Mouse (Mus musculus): ENCODE results near the gene Cyp2j5. TPM values are rescaled to one million over a fixed set of nuclear protein-coding genes. Genes with fewer than 3 reads are reported as not detected.
"Not testable (repeated sequence)": the region's sequence is repeated elsewhere in the genome, so short reads cannot be mapped to it uniquely, and the experiment has no call there.

Cyp2j5 gene
- polyA plus RNA-seq, 1 experiment = not detected

- H3K4me1 ChIP-seq (ENCODE audit: control insufficient read depth, insufficient read depth, low read length) = no peaks in the 10 kb centered on the region
- H3K4me3 ChIP-seq (ENCODE audit: low read depth, low read length) = no peak overlapping the region
- no peak overlapping the region for H3K9ac ChIP-seq (ENCODE audit: low read depth, poor library complexity, severe bottlenecking)
- TF ChIP-seq CTCF (IDR thresholded peaks at IDR 0.05; ENCODE audit: low read depth, low read length) (no peak), POLR2A (IDR thresholded peaks at IDR 0.05; ENCODE audit: insufficient read depth, low read length) (no peak), EP300 (IDR thresholded peaks at IDR 0.05; ENCODE audit: insufficient read depth, low read depth, low read length) (no peak)
- H3K36me3 ChIP-seq (ENCODE audit: control insufficient read depth, insufficient read depth, low read length, poor library complexity, severe bottlenecking) = no peaks in the 10 kb centered on the region
- H3K27me3 ChIP-seq (ENCODE audit: control insufficient read depth, insufficient read depth, low read length, poor library complexity, severe bottlenecking) = no peaks in the 10 kb centered on the region
- H3K9me3 ChIP-seq (replicated peaks; ENCODE audit: control insufficient read depth, insufficient read depth, low read length, poor library complexity, severe bottlenecking) = peaks cover 3% of the 10 kb centered on the region; the same call in 1 of the 2 replicates
- no peak overlapping the region for H3K27ac ChIP-seq (ENCODE audit: insufficient read depth, low read length)
Observed at GRCm38 (mm10) chr4:96622474-96622873, 41.5 kb downstream of the Cyp2j5 start.

- TF ChIP-seq CTCF (IDR thresholded peaks at IDR 0.05; ENCODE audit: low read depth, low read length) (peak; percentile 2), EP300 (IDR thresholded peaks at IDR 0.05; ENCODE audit: insufficient read depth, low read depth, low read length) (no peak)
- H3K9ac ChIP-seq (ENCODE audit: low read depth, poor library complexity, severe bottlenecking) = no peak overlapping the region
- no peaks in the 10 kb centered on the region for H3K27me3 ChIP-seq (ENCODE audit: control insufficient read depth, insufficient read depth, low read length, poor library complexity, severe bottlenecking)
- H3K4me3 ChIP-seq (ENCODE audit: low read depth, low read length) = no peak overlapping the region
- no peaks in the 10 kb centered on the region for H3K9me3 ChIP-seq (replicated peaks; ENCODE audit: control insufficient read depth, insufficient read depth, low read length, poor library complexity, severe bottlenecking)
- H3K36me3 ChIP-seq (ENCODE audit: control insufficient read depth, insufficient read depth, low read length, poor library complexity, severe bottlenecking) = no peaks in the 10 kb centered on the region
- no peaks in the 10 kb centered on the region for H3K4me1 ChIP-seq (ENCODE audit: control insufficient read depth, insufficient read depth, low read length)
- no peak overlapping the region for H3K27ac ChIP-seq (ENCODE audit: insufficient read depth, low read length)
Observed at GRCm38 (mm10) chr4:96591791-96592150, 72.2 kb downstream of the Cyp2j5 start.

GRCm38 (mm10) chr4:96590911-96591790 lies 72.8 kb downstream of the Cyp2j5 start, which contains the start of gene Cyp2j9:
Cyp2j9 (minus strand) TSS chr4:96591578.
- TF ChIP-seq EP300 (IDR thresholded peaks at IDR 0.05; ENCODE audit: insufficient read depth, low read depth, low read length) = no peak
- no peak for TF ChIP-seq CTCF (IDR thresholded peaks at IDR 0.05; ENCODE audit: low read depth, low read length)
- TF ChIP-seq POLR2A (IDR thresholded peaks at IDR 0.05; ENCODE audit: insufficient read depth, low read length) = no peak
- Histone ChIP-seq H3K27me3 (ENCODE audit: control insufficient read depth, insufficient read depth, low read length, poor library complexity, severe bottlenecking) (no peaks in the 10 kb centered on the region), H3K9me3 (replicated peaks; ENCODE audit: control insufficient read depth, insufficient read depth, low read length, poor library complexity, severe bottlenecking) (no peaks in the 10 kb centered on the region), H3K9ac (ENCODE audit: low read depth, poor library complexity, severe bottlenecking) (no peak within 1 kb of the TSS), H3K27ac (ENCODE audit: insufficient read depth, low read length) (no peak within 1 kb of the TSS), H3K4me1 (ENCODE audit: control insufficient read depth, insufficient read depth, low read length) (no peaks in the 10 kb centered on the region), H3K36me3 (ENCODE audit: control insufficient read depth, insufficient read depth, low read length, poor library complexity, severe bottlenecking) (no peaks in the 10 kb centered on the region), H3K4me3 (ENCODE audit: low read depth, low read length) (peak within 1 kb of the TSS; percentile 38)

- Histone ChIP-seq H3K36me3 (ENCODE audit: control insufficient read depth, insufficient read depth, low read length, poor library complexity, severe bottlenecking) (no peaks in the 10 kb centered on the region), H3K4me3 (ENCODE audit: low read depth, low read length) (no peak overlapping the region), H3K9me3 (replicated peaks; ENCODE audit: control insufficient read depth, insufficient read depth, low read length, poor library complexity, severe bottlenecking) (no peaks in the 10 kb centered on the region), H3K4me1 (ENCODE audit: control insufficient read depth, insufficient read depth, low read length) (peaks cover 1% of the 10 kb centered on the region), H3K27me3 (ENCODE audit: control insufficient read depth, insufficient read depth, low read length, poor library complexity, severe bottlenecking) (no peaks in the 10 kb centered on the region), H3K9ac (ENCODE audit: low read depth, poor library complexity, severe bottlenecking) (no peak overlapping the region), H3K27ac (ENCODE audit: insufficient read depth, low read length) (no peak overlapping the region)
- TF ChIP-seq CTCF (IDR thresholded peaks at IDR 0.05; ENCODE audit: low read depth, low read length) = no peak
- TF ChIP-seq EP300 (IDR thresholded peaks at IDR 0.05; ENCODE audit: insufficient read depth, low read depth, low read length) = no peak
- no peak for TF ChIP-seq POLR2A (IDR thresholded peaks at IDR 0.05; ENCODE audit: insufficient read depth, low read length)
Observed at GRCm38 (mm10) chr4:96581425-96582088, 82.4 kb downstream of the Cyp2j5 start.

- H3K27ac ChIP-seq (ENCODE audit: insufficient read depth, low read length); H3K9me3 ChIP-seq (replicated peaks; ENCODE audit: control insufficient read depth, insufficient read depth, low read length, poor library complexity, severe bottlenecking); H3K4me1 ChIP-seq (ENCODE audit: control insufficient read depth, insufficient read depth, low read length); H3K27me3 ChIP-seq (ENCODE audit: control insufficient read depth, insufficient read depth, low read length, poor library complexity, severe bottlenecking); H3K4me3 ChIP-seq (ENCODE audit: low read depth, low read length); H3K9ac ChIP-seq (ENCODE audit: low read depth, poor library complexity, severe bottlenecking); H3K36me3 ChIP-seq (ENCODE audit: control insufficient read depth, insufficient read depth, low read length, poor library complexity, severe bottlenecking): not testable (repeated sequence)
- peak; percentile 62; the same call in 1 of the 2 replicates for TF ChIP-seq EP300 (IDR thresholded peaks at IDR 0.05; ENCODE audit: insufficient read depth, low read depth, low read length)
Observed at GRCm38 (mm10) chr4:96580351-96580750, 83.6 kb downstream of the Cyp2j5 start.

Other genes starting within 250 kb of the Cyp2j5 start
- gene Cyp2j8, start 156.8 kb downstream of the Cyp2j5 start, polyA plus RNA-seq (2011; ENCODE audit: insufficient read depth, insufficient read length, low read depth, missing spikeins) = not detected in 2 replicates
- gene Cyp2j6, start 110.5 kb downstream of the Cyp2j5 start, polyA plus RNA-seq (2011; ENCODE audit: insufficient read depth, insufficient read length, low read depth, missing spikeins) = 0.26 and 0.58 TPM in 2 replicates
- 1.5 and 1.6 TPM in 2 replicates for gene Cyp2j9, start 72.6 kb downstream of the Cyp2j5 start, polyA plus RNA-seq (2011; ENCODE audit: insufficient read depth, insufficient read length, low read depth, missing spikeins)
- not detected in 2 replicates for gene Gm12695, start 121.0 kb upstream of the Cyp2j5 start, polyA plus RNA-seq (2011; ENCODE audit: insufficient read depth, insufficient read length, low read depth, missing spikeins)